Mouse (Mus musculus) limb, embryonic 14.5 days (tissue): ENCODE measurements around the gene Inpp4a. TPM values are rescaled to one million over a fixed set of nuclear protein-coding genes. Genes with fewer than 3 reads are reported as not detected.

Experiments
- ATAC-seq: fragments of 200-750 bp; cut with Nextera tagmentation; 2 replicates; pipeline ENCODE4 v1.8.0; 2017; ENCODE audit warnings: low read depth, moderate number of reproducible peaks, moderate TSS enrichment; ENCODE audit not compliant: low FRiP score
- DNase-seq: peaks from one replicate; pipeline ENCODE4 v3.0.0-alpha.2; 2015; ENCODE audit warnings: low spot score
- H3K27ac ChIP-seq: fragments of 300-500 bp; sonication (generic); replicated peaks from 2 replicates; pipeline ENCODE4 v1.5.1; 2014; ENCODE audit warnings: low read depth, mild to moderate bottlenecking, low read length, moderate library complexity, mixed read lengths
- H3K27me3 ChIP-seq: fragments of 300-500 bp; sonication (generic); 2 replicates; pipeline ENCODE4 v1.6.1; 2014; ENCODE audit warnings: low read length, mixed read lengths; ENCODE audit not compliant: control insufficient read depth, insufficient read depth
- H3K36me3 ChIP-seq: fragments of 300-500 bp; sonication (generic); 2 replicates; pipeline ENCODE4 v1.6.1; 2014; ENCODE audit warnings: mild to moderate bottlenecking, low read length, moderate library complexity, mixed read lengths; ENCODE audit not compliant: control insufficient read depth, insufficient read depth
- H3K4me1 ChIP-seq: fragments of 300-500 bp; sonication (generic); 2 replicates; pipeline ENCODE4 v1.6.1; 2014; ENCODE audit warnings: antibody characterized with exemption, low read length, mixed read lengths; ENCODE audit not compliant: control insufficient read depth, insufficient read depth
- H3K4me2 ChIP-seq: fragments of 300-500 bp; sonication (generic); replicated peaks from 2 replicates; pipeline ENCODE4 v1.6.1; 2014; ENCODE audit warnings: low read depth, mild to moderate bottlenecking, low read length, moderate library complexity; ENCODE audit not compliant: severe bottlenecking
- H3K4me3 ChIP-seq: fragments of 300-500 bp; sonication (generic); replicated peaks from 2 replicates; pipeline ENCODE4 v1.5.1; 2014; ENCODE audit warnings: low read length
- H3K9ac ChIP-seq: fragments of 300-500 bp; sonication (generic); 2 replicates; pipeline ENCODE4 v1.6.1; 2014; ENCODE audit warnings: mild to moderate bottlenecking, low read depth, low read length, moderate library complexity; ENCODE audit not compliant: severe bottlenecking
- H3K9me3 ChIP-seq: fragments of 300-500 bp; sonication (generic); 2 replicates; pipeline ENCODE4 v1.6.1; 2016; ENCODE audit warnings: low read length; ENCODE audit not compliant: control insufficient read depth
- POLR2A ChIP-seq: fragments of 200-500 bp; IDR thresholded peaks from 2 replicates; pipeline ENCODE4 v1.8.0; 2012; ENCODE audit warnings: inconsistent platforms, mild to moderate bottlenecking, moderate library complexity, borderline replicate concordance; ENCODE audit not compliant: insufficient read depth, insufficient read length; ENCODE audit errors: extremely low read depth
- WGBS: fragments of 180-500 bp; shearing (Covaris S2); extraction: QIAGEN DNeasy Blood & Tissue Kit; methylation state at CpG from one replicate; pipeline ENCODE4 v1.1.7; 2014; 5-methylcytosine and 5-hydroxymethylcytosine counted together
- polyA plus RNA-seq, 2 experiments: library from polyadenylated mRNA; depleted of rRNA in 1 of 2; stranded (reverse) in 1 of 2; unstranded in 1 of 2; fragments of >200 nt; fragmentation: Nextera tagmentation in 1 of 2; extraction: Ambion mirVana in 1 of 2; gene quantifications; 2 replicates each; pipeline versions ENCODE4 v1.2.1 to v1.2.3; 2012 to 2014

Gene Inpp4a
- polyA plus RNA-seq, 2 experiments: 13.6 to 16.6 TPM

DNA sequence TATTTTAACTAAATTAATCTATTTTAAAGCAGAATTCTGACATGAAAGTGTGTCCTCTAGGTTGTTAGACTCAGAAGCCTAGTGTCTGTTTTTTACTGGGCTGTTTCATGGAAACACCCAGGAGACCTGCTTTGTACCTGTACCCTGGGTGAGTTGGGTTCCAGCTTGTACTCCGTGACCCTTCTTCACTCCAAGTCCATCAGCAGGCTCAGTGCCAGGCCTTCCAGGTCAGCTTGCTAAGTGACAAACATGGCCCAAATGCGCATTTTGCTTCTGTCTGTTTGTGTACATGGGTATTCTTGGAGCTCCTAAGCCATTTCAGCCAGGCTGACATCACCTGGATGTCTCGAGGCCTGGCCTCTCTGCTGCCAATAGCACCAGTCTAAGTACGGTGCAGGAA is 23.5 kb downstream of the Inpp4a start:
- H3K4me2 ChIP-seq: no peak overlapping the region
- H3K27me3 ChIP-seq: no peaks in the 10 kb centered on the region
- TF ChIP-seq POLR2A: no peak
- 88% methylated on average over 4 of the region's 4 CpGs for WGBS
- no peaks in the 10 kb centered on the region for H3K36me3 ChIP-seq
- H3K4me3 ChIP-seq: no peak overlapping the region
- ATAC-seq (no peak), DNase-seq (no peak)
- H3K4me1 ChIP-seq: peaks cover 12% of the 10 kb centered on the region
- no peaks in the 10 kb centered on the region for H3K9me3 ChIP-seq
- no peak overlapping the region for H3K9ac ChIP-seq
- no peak overlapping the region for H3K27ac ChIP-seq

DNA sequence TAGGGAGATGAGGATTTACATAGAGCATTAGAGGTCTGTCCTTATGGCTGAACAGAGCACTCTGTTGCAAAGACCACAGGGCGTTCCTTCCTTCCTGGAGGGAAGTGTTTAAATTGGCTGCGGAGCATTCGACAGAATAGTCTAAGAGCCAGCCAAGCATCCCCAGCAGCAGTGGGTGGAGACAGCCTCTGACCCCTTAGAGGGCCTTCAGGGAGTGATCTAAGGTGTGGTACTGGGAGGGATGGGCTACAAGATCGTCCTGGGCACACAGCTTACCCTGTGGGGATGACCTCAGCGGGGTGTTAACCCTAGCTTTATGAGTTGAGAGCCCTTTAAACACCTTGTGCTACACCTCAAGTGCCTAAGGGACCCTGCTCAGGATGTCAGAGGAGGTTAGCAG is 24.9 kb downstream of the Inpp4a start:
- Histone ChIP-seq H3K27ac (no peak overlapping the region), H3K36me3 (no peaks in the 10 kb centered on the region), H3K9ac (no peak overlapping the region), H3K4me1 (peaks cover 8% of the 10 kb centered on the region), H3K4me2 (no peak overlapping the region), H3K4me3 (no peak overlapping the region), H3K27me3 (no peaks in the 10 kb centered on the region), H3K9me3 (no peaks in the 10 kb centered on the region)
- 18% methylated on average over 5 of the region's 5 CpGs for WGBS
- no peak for TF ChIP-seq POLR2A
- ATAC-seq (no peak), DNase-seq (peak; percentile 12)

DNA sequence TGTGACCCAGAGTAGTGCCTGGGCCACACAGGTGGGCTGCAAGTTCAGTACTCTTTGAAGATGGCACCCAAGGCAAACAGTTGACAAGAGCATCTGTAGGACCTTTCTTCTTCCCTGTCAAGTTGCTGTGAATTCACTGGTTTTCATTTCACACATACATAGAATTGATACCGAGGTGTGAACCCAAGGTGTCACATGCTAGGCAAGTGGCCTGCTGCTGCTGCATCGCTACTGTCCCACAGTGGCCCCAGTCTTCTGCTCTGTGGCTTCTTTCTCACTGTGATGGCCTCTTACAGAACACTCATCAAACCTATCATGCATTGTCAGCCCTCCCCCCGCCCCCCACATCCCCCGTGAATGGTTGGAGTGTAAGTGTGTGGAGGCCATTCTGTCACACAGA is 27.6 kb downstream of the Inpp4a start:
- Histone ChIP-seq H3K4me2 (no peak overlapping the region), H3K27me3 (no peaks in the 10 kb centered on the region), H3K4me1 (peaks cover 8% of the 10 kb centered on the region), H3K36me3 (no peaks in the 10 kb centered on the region), H3K27ac (no peak overlapping the region), H3K9me3 (no peaks in the 10 kb centered on the region), H3K4me3 (no peak overlapping the region), H3K9ac (no peak overlapping the region)
- ATAC-seq: no peak
- no peak for TF ChIP-seq POLR2A
- DNase-seq: no peak
- 50% methylated on average over 4 of the region's 4 CpGs for WGBS

DNA sequence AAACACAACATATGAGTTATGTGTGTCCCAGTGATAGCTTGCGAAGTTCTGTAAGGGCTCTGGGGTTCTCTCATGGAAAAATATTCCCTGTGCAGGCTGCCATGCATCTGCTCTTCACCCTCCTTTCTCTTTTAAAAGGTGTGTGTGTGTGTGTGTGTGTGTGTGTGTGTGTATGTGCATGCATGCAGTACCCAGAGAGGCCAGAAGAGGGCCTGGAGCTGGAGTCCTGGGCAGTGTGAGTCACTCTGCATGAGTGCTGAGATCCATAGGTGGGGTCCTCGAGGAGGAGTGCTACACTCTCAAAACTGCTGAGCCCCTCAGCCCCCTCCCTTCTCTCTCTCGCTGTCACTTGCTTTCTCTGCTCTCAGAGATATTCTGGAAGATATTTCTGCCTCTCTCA is 29.5 kb downstream of the Inpp4a start:
- ATAC-seq (no peak), DNase-seq (no peak)
- Histone ChIP-seq H3K9me3 (no peaks in the 10 kb centered on the region), H3K9ac (no peak overlapping the region), H3K4me3 (no peak overlapping the region), H3K4me1 (peaks cover 8% of the 10 kb centered on the region), H3K27me3 (no peaks in the 10 kb centered on the region), H3K4me2 (no peak overlapping the region), H3K36me3 (no peaks in the 10 kb centered on the region), H3K27ac (no peak overlapping the region)
- 92% methylated on average over 3 of the region's 3 CpGs for WGBS
- TF ChIP-seq POLR2A: no peak

DNA sequence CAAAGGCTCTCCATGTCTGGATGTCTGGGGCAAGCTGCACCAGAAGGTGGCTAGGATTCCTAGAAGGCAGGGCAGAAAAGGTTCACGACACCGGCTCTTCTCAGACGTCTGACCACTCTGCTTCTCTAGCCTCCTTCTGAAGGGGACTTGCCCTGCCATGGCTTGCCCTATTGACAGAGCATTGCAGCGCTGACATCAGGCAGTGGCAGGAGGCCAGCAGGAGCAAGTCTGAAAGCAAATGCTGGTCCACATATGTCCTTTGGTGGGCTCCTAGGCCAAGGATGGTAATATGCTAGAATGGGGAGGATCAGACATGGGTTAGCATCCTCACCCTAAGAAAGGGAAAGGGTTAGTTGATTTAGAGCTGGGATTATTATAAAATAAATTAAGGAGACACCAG is 30.2 kb downstream of the Inpp4a start:
- Histone ChIP-seq H3K4me1 (peaks cover 3% of the 10 kb centered on the region), H3K36me3 (no peaks in the 10 kb centered on the region), H3K27me3 (no peaks in the 10 kb centered on the region), H3K9me3 (no peaks in the 10 kb centered on the region), H3K4me2 (no peak overlapping the region), H3K4me3 (no peak overlapping the region), H3K27ac (no peak overlapping the region), H3K9ac (no peak overlapping the region)
- 89% methylated on average over 4 of the region's 4 CpGs for WGBS
- DNase-seq (no peak), ATAC-seq (no peak)
- TF ChIP-seq POLR2A: no peak

DNA sequence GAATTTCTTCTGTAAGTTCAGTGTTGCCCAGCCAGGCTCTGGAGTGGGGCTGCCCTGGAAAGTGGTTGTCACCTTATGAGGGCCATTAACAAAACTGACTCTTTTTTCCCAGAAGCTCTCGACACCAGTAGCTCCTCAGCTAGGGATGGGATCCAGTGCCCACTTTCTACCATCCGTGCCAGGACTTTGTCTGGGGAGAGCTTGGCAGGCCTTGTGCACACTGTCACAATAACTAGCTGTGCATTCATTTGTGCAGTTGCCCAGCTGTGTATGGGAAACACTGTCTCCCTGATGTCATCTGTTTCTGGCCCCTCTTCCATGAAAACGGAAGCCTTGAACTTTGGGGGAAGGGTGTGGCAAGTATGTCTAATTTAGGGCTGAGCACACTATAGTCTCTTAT is 33.1 kb downstream of the Inpp4a start:
- Histone ChIP-seq H3K36me3 (no peaks in the 10 kb centered on the region), H3K9ac (no peak overlapping the region), H3K4me2 (no peak overlapping the region), H3K4me1 (peaks cover 4% of the 10 kb centered on the region; the same call in 1 of the 2 replicates), H3K27me3 (no peaks in the 10 kb centered on the region), H3K9me3 (no peaks in the 10 kb centered on the region), H3K4me3 (no peak overlapping the region), H3K27ac (no peak overlapping the region)
- DNase-seq (no peak), ATAC-seq (no peak)
- 67% methylated on average over 3 of the region's 3 CpGs for WGBS
- TF ChIP-seq POLR2A: no peak
